Mouse (Mus musculus) ES-E14 (cell line): ENCODE results near the gene Dzip1. TPM values are rescaled to one million over a fixed set of nuclear protein-coding genes. Genes with fewer than 3 reads are reported as not detected.

Experiments
- DNase-seq: peaks from one replicate; pipeline ENCODE4 v3.0.0-alpha.2; 2013; ENCODE audit warnings: low read depth, low spot score
- H3K27ac ChIP-seq: 2 replicates; pipeline ENCODE4 v1.5.1; 2012; ENCODE audit warnings: low read depth, mild to moderate bottlenecking, low read length, moderate library complexity, mixed read lengths; ENCODE audit not compliant: poor library complexity, insufficient read depth, severe bottlenecking
- H3K36me3 ChIP-seq: 2 replicates; pipeline ENCODE4 v1.6.1; 2012; ENCODE audit warnings: mild to moderate bottlenecking, low read length, moderate library complexity, mixed read lengths; ENCODE audit not compliant: control insufficient read depth, poor library complexity, insufficient read depth, severe bottlenecking
- H3K4me1 ChIP-seq, 2 experiments: fragments of 150-350 bp in 1 of 2; sonication (generic) in 1 of 2; 2 replicates each; pipeline ENCODE4 v1.6.1; 2012; ENCODE audit warnings: low read length in 2 of 2, mild to moderate bottlenecking in 1 of 2, mixed read lengths in 1 of 2; ENCODE audit not compliant: control insufficient read depth in 2 of 2, insufficient read depth in 2 of 2, poor library complexity in 1 of 2
- H3K4me3 ChIP-seq, 2 experiments: fragments of 150-350 bp in 1 of 2; sonication (generic) in 1 of 2; 2 replicates each; pipeline ENCODE4 v1.5.1; 2012; ENCODE audit warnings: low read length in 2 of 2, low read depth in 1 of 2, mild to moderate bottlenecking in 1 of 2, mixed read lengths in 1 of 2; ENCODE audit not compliant: insufficient read depth in 1 of 2, poor library complexity in 1 of 2, severe bottlenecking in 1 of 2
- H3K9ac ChIP-seq: 2 replicates; pipeline ENCODE4 v1.6.1; 2012; ENCODE audit warnings: low read depth, mild to moderate bottlenecking, low read length, mixed read lengths; ENCODE audit not compliant: poor library complexity, insufficient read depth, severe bottlenecking
- H3K9me3 ChIP-seq: fragments of 150-350 bp; sonication (generic); 2 replicates; pipeline ENCODE4 v1.6.1; 2012; ENCODE audit warnings: low read depth, mild to moderate bottlenecking, low read length; ENCODE audit not compliant: control insufficient read depth, insufficient read depth
- CHD2 ChIP-seq: IDR thresholded peaks from 2 replicates; pipeline ENCODE4 v1.6.1; 2014; ENCODE audit warnings: mild to moderate bottlenecking, low read depth, low read length, inconsistent platforms
- HCFC1 ChIP-seq: IDR thresholded peaks from 2 replicates; pipeline ENCODE4 v1.6.1; 2012; ENCODE audit warnings: low read length, inconsistent platforms, borderline replicate concordance; ENCODE audit not compliant: insufficient read depth
- MAFK ChIP-seq: IDR thresholded peaks from 2 replicates; pipeline ENCODE4 v1.6.1; 2014; ENCODE audit warnings: mild to moderate bottlenecking, low read depth, low read length, inconsistent platforms; ENCODE audit not compliant: insufficient read depth
- ZC3H11A ChIP-seq: IDR thresholded peaks from 2 replicates; pipeline ENCODE4 v1.6.1; 2012; ENCODE audit warnings: low read depth, mild to moderate bottlenecking, inconsistent platforms, low read length, borderline replicate concordance
- ZNF384 ChIP-seq: IDR thresholded peaks from 2 replicates; pipeline ENCODE4 v1.6.1; 2012; ENCODE audit warnings: low read depth, low read length, inconsistent platforms
- in situ Hi-C, 2 experiments: fragments of 600-800 bp; cut with MboI; formaldehyde crosslinking; loops; one replicate each; pipeline ENCODE4 v1.15.1; 2025; ENCODE audit warnings: low sequenced_read_pairs in 2 of 2, inconsistent platforms in 1 of 2; ENCODE audit not compliant: unreplicated experiment in 2 of 2
- total RNA-seq: library from RNA; depleted of rRNA; stranded (reverse); fragments of 300-350 nt; gene quantifications from 2 replicates; pipeline ENCODE4 v1.2.3, GENCODE M21; 2012

Dzip1 gene
- total RNA-seq, 1 experiment, result 6.8 TPM

GRCm38 (mm10) chr14:118833241-118833640 is 92.0 kb downstream of the Dzip1 start:
- in situ Hi-C loops, result no loop called here
- no peak overlapping the region for H3K4me3 ChIP-seq
- no peak for DNase-seq
- H3K9ac ChIP-seq, result no peak overlapping the region
- TF ChIP-seq MAFK (no peak), ZC3H11A (no peak), CHD2 (no peak), ZNF384 (no peak), HCFC1 (no peak)
- H3K27ac ChIP-seq, result no peak overlapping the region
- 0 out of 4 replicates have a peak, but pooled peaks cover 0 to 2% of the 10 kb centered on the region in 2 experiments for H3K4me1 ChIP-seq
- H3K9me3 ChIP-seq, result no peaks in the 10 kb centered on the region
- no peaks in the 10 kb centered on the region for H3K36me3 ChIP-seq

DNA sequence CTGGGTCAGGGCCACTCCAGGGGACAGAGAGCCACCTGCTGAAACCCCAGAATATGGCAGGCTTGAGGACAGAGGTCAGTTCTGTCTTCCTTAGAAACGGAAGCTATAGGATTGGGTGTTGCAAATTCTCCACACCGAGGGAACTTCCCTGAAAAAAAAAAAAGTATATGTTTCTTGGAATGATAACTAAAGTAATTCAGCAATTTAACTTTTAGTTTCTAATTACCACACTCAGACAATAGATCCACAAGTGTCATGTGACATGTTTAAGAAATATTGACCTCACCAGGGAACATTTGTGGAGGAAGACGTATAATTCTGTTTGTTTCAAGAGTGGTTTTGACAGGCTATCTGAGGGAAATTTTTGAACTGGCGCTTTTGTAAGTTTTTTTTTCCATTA is 93.7 kb downstream of the Dzip1 start:
- H3K4me3 ChIP-seq, result no peak overlapping the region
- no peak overlapping the region for H3K9ac ChIP-seq
- H3K4me1 ChIP-seq, result peaks cover 0 to 2% of the 10 kb centered on the region in 2 experiments; a peak in 1 of 4 replicates
- H3K36me3 ChIP-seq, result no peaks in the 10 kb centered on the region
- H3K9me3 ChIP-seq, result no peaks in the 10 kb centered on the region
- in situ Hi-C loops, result no loop called here
- DNase-seq, result no peak
- TF ChIP-seq ZC3H11A (no peak), ZNF384 (peak; percentile 87), MAFK (no peak), CHD2 (no peak), HCFC1 (no peak)
- H3K27ac ChIP-seq, result no peak overlapping the region

- Histone ChIP-seq H3K36me3 (no peaks in the 10 kb centered on the region), H3K27ac (no peak overlapping the region), H3K9ac (no peak overlapping the region), H3K4me1 (peaks cover 0 to 2% of the 10 kb centered on the region in 2 experiments; a peak in 1 of 4 replicates), H3K4me3 (no peak overlapping the region), H3K9me3 (no peaks in the 10 kb centered on the region)
- no peak for DNase-seq
- in situ Hi-C loops, result no loop called here
- TF ChIP-seq ZC3H11A (no peak), CHD2 (no peak), HCFC1 (no peak), ZNF384 (no peak), MAFK (no peak)
These were observed 95.7 kb downstream of the Dzip1 start for GRCm38 (mm10) chr14:118829331-118830095.

DNA sequence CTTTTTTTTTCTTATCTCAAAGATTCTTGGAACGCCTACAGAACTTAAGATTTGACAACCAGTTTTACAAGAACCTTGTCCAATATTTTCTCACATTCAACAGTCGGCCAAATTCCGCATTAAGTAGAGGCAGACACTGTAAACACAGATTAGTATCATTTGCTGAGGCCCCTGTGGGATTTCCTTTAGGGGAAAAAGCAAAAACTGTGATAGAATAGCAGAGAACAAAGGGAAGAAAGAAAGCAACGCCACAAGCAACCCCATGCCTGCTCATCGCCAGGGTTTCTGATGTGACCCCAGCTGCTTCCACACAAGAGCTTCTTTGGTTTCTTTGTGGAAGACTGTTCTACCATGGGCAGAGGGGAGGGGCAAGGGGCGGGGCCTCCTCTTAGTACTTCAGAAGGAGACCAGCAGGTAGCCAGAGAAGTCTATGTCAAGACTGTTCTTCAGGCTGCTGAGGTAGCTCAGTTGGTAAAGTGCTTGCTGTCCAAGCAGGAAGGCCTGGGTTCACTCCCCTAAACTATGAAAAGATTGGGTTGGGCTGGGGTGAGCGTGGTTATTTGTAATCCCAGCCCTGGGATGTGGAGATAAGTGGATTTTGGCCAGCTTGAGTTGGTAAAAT is 97.9 kb downstream of the Dzip1 start:
- Histone ChIP-seq H3K9ac (no peak overlapping the region), H3K36me3 (no peaks in the 10 kb centered on the region), H3K9me3 (no peaks in the 10 kb centered on the region), H3K4me1 (no peaks in the 10 kb centered on the region; a peak in 1 of 4 replicates), H3K27ac (no peak overlapping the region), H3K4me3 (no peak overlapping the region)
- TF ChIP-seq CHD2, result no peak
- TF ChIP-seq ZC3H11A, result no peak
- no peak for TF ChIP-seq MAFK
- TF ChIP-seq HCFC1, result no peak
- TF ChIP-seq ZNF384, result no peak
- in situ Hi-C loops, result no loop called here
- DNase-seq, result no peak
